Mouse (Mus musculus) heart, adult 9 months (tissue): ENCODE results near the gene Krt82.
"Not testable (repeated sequence)": the region's sequence is repeated elsewhere in the genome, so short reads cannot be mapped to it uniquely, and the experiment has no call there.

Experiments
- DNase-seq, 2 experiments: peaks; one replicate each; pipeline ENCODE4 v3.0.0; 2022; ENCODE audit warnings: low spot score in 2 of 2

Krt82 gene

DNA sequence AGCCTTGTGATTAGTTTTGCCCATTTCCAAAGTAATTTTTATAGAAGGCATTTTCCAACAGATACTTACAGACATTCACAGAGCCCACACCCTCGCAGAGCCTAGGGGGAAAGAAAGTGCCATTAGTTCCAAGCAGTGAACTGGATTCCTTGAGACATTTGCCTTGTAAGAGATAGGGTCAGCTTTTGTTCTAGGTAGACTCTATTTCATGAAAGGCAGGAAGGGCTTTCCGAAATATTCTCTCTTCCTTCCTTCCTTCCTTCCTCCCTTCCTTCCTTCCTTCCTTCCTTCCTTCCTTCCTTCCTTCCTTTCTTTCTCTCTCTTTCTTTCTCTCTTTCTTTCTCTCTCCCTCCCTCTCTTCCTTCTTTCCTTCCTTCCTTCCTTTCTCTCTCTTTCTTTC lies 33.3 kb downstream of the Krt82 start, which contains the start of gene Gm49425:
Gene Gm49425 (minus strand): TSS at position 101 of the 400 bp plus-strand sequence.
- not testable (repeated sequence) for DNase-seq

GRCm38 (mm10) chr15:101508247-101508646 lies 42.2 kb downstream of the Krt82 start:
- DNase-seq, result no peak

- DNase-seq, result no peak
Measured at GRCm38 (mm10) chr15:101506896-101507758, 43.3 kb downstream of the Krt82 start.

DNA sequence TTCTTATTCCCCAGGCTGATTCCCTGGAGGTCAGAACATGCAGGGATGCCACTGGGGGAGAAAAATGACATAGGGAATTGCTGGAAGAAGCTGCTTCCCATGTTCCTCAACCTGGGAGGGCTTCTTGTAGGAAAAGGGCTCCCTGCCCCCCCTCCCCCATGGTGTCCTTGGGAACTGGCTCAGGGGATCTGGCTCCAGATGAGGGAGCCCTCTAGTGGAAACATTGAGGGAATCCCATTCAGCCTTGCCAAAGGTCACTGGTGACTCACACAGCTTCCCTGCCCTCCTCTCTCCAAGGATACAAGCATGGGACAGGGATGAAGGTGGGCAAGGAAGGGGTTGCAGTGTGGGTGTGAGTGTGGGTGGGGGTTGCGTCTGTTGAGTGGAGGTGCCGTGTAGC lies 53.3 kb downstream of the Krt82 start:
- DNase-seq, result peak; percentile 26 to 29

DNA sequence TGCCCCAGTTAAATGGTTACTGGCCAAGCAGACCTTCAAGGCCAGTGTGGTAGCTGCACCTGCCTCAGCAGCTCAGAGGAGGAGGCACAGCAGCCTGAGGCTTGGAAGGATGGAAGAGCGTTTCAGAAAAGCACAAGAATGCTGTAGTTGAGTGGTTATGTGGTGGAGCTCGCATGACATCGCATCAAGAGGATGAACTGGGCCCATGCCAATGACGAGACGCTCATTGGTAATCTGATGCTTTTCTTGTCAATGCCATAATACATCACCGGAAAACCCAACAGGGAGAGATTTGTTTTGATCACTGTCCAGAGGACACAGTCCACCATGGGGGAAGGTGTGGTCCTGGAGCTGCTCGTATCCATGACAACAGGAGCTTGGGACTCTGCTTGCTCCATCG lies 55.2 kb downstream of the Krt82 start:
- DNase-seq, result no peak

GRCm38 (mm10) chr15:101494203-101494602 lies 56.3 kb downstream of the Krt82 start:
- DNase-seq, result no peak

- DNase-seq, result no peak
Measured at GRCm38 (mm10) chr15:101493713-101494112, 56.8 kb downstream of the Krt82 start.

DNA sequence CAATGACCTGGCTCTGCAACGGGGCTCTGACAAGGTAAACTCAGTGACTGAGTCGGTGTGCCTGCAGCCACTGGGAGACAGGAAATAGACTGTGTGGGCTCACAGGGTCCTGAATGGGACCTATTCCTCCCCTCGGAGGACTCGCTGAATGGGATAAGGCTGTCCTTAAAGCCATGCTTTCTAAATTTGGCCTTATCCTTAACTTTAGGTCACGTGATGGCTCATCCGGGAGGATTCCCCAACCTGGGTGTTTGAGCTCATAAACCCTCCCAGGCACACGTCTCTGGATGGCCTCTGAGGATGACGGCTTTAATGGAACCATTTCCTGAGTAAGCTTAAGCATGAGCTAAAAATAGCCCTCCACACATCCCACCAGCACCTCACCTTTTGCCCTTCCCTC lies 57.7 kb downstream of the Krt82 start:
- no peak for DNase-seq

- no peak for DNase-seq
Measured at GRCm38 (mm10) chr15:101491431-101491830, 59.0 kb downstream of the Krt82 start, which contains the start of gene Krt83. Gene Krt83, minus strand, starts transcription at chr15:101491512.
